Mouse (Mus musculus): ENCODE measurements around the gene Coq7. TPM values are rescaled to one million over a fixed set of nuclear protein-coding genes. Genes with fewer than 3 reads are reported as not detected.

Coq7 gene
- 105 and 106 TPM in 2 replicates for polyA plus RNA-seq (2015; fragmentation: Nextera tagmentation; extraction: Ambion mirVana)

DNA sequence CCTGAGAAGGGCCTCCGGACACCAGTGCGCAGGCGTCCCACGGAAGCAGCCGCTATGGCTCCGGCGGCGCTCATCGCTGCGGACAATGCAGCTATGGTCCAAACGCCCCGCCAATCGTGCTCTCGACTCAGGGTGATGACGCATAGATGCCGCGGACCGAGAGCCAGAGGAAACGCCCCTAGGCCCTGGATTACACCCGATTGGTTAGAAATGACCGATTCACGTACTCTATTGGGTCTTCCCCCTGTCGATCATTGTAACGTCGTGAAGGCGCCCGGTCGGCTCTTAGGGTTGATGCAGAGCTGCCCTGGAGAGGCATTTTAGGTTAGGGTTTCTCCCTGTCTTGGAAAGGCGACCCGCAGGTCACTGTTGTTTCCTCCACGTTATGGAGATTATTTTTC lies at the start of gene Coq7:
Gene Coq7, minus strand, starts transcription at position 179 of the 401 bp plus-strand sequence.
- Histone ChIP-seq H3K27ac (peak within 1 kb of the TSS; percentile 98), H3K27me3 (no peaks in the 10 kb centered on the region), H3K36me3 (peaks cover 18% of the 10 kb centered on the region), H3K4me1 (replicated peaks) (peaks cover 4% of the 10 kb centered on the region), H3K9me3 (no peaks in the 10 kb centered on the region), H3K9ac (peak within 1 kb of the TSS; percentile 79), H3K4me2 (peak within 1 kb of the TSS; percentile 68), H3K4me3 (peak within 1 kb of the TSS; percentile 61)
- peak; percentile 100 for ATAC-seq (ENCODE audit: low FRiP score)
- 0% methylated on average over 31 of the region's 31 CpGs for whole genome bisulfite sequencing

GRCm38 (mm10) chr7:118579938-118580337 lies 46.8 kb upstream of the Coq7 start:
- H3K4me3 ChIP-seq: no peak overlapping the region
- H3K9me3 ChIP-seq: no peaks in the 10 kb centered on the region
- H3K4me2 ChIP-seq: no peak overlapping the region
- no peak overlapping the region for H3K9ac ChIP-seq
- H3K27ac ChIP-seq: no peak overlapping the region
- 69% methylated on average over 2 of the region's 2 CpGs for WGBS
- H3K4me1 ChIP-seq (replicated peaks): peaks cover 15% of the 10 kb centered on the region
- H3K36me3 ChIP-seq: peaks cover 8% of the 10 kb centered on the region; the same call in 1 of the 2 replicates
- H3K27me3 ChIP-seq: 0 out of 2 replicates have a peak, but pooled peaks cover 2% of the 10 kb centered on the region
- no peak for ATAC-seq (ENCODE audit: low FRiP score)

DNA sequence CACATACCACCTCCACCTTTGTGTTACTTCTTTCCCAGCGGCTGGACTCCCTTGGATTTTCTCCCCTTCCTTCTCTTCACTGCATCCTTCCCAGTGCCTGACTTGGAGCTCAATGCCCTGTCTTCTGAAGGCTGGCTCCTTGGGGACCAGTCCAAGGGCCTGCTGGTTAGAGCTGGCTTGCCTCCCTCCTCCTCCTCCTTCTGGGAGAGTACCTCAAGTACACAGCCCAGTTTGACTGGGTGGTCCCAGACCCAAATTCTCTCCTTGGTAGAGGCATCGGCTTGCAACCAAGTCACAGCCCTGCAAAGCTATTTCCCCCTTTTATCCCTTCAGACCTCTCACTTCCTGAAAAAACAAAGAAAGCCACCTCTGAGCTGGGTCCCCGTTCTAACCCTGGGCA lies 45.1 kb upstream of the Coq7 start:
- Histone ChIP-seq H3K9me3 (no peaks in the 10 kb centered on the region), H3K36me3 (peaks cover 8% of the 10 kb centered on the region; the same call in 1 of the 2 replicates), H3K4me3 (no peak overlapping the region), H3K4me1 (replicated peaks) (peaks cover 4% of the 10 kb centered on the region), H3K4me2 (no peak overlapping the region), H3K27ac (0 out of 2 replicates have a peak overlapping the region, but pooled peaks have one; percentile 35), H3K27me3 (0 out of 2 replicates have a peak, but pooled peaks cover 2% of the 10 kb centered on the region), H3K9ac (no peak overlapping the region)
- no peak for ATAC-seq (ENCODE audit: low FRiP score)
- 76% methylated on average over 3 of the region's 3 CpGs for WGBS

DNA sequence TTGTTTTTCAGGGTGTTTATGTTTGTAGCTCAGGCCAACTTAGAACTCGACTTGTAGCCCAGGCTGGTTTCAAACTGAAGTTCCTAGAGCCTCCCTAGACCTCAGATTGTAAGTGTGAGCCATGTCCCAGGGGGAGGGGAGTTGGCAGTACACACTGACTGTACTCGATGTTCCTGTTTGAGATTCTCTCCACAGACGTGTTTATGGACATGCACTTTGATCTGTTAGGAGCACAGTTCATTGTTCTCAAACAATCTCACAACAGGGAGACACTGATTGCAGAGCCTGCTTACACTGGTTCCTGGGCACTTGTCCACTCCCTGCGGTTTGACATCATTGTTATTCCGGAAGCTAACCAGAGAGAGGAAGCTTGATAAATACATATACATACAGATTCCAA lies 38.9 kb upstream of the Coq7 start:
- 52% methylated on average over 5 of the region's 5 CpGs for whole genome bisulfite sequencing
- ATAC-seq (ENCODE audit: low FRiP score): no peak
- no peaks in the 10 kb centered on the region for H3K36me3 ChIP-seq

DNA sequence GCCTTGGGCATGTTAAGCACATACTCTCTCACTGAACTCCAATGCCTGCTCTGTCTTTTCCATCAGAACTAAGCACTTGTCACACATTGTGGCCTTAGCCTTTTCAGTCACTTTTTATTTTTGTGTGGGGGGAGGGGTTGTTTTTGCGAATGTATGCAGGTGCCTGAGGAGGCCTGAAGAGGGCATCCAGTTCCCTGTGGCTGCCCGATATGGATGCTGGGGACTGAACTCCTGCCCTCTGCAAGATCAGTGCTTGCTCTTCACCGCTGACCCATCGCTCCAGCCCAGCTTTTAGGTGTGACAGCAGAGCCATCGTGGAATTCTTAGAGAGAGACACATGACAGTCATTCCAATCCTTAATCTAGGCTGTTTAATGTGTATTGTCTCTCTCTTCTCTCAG lies 38.2 kb upstream of the Coq7 start:
- no peak overlapping the region for H3K9ac ChIP-seq
- 54% methylated on average over 5 of the region's 5 CpGs for WGBS
- no peak overlapping the region for H3K27ac ChIP-seq
- no peak overlapping the region for H3K4me2 ChIP-seq
- no peaks in the 10 kb centered on the region for H3K36me3 ChIP-seq
- H3K27me3 ChIP-seq: no peaks in the 10 kb centered on the region
- H3K4me3 ChIP-seq: no peak overlapping the region
- H3K4me1 ChIP-seq (replicated peaks): peaks cover 8% of the 10 kb centered on the region
- no peak for ATAC-seq (ENCODE audit: low FRiP score)
- H3K9me3 ChIP-seq: peaks cover 7% of the 10 kb centered on the region; the same call in 1 of the 2 replicates

More for the DNA sequence above, 38.9 kb upstream of the Coq7 start:
- Histone ChIP-seq H3K9me3 (peaks cover 7% of the 10 kb centered on the region; the same call in 1 of the 2 replicates), H3K9ac (no peak overlapping the region), H3K4me1 (replicated peaks) (peaks cover 8% of the 10 kb centered on the region), H3K27me3 (no peaks in the 10 kb centered on the region), H3K4me2 (no peak overlapping the region), H3K4me3 (no peak overlapping the region), H3K27ac (no peak overlapping the region)

- Histone ChIP-seq H3K27ac (no peak overlapping the region), H3K9me3 (peaks cover 7% of the 10 kb centered on the region; the same call in 1 of the 2 replicates), H3K4me2 (no peak overlapping the region), H3K36me3 (peaks cover 7% of the 10 kb centered on the region), H3K9ac (no peak overlapping the region), H3K4me1 (replicated peaks) (peaks cover 8% of the 10 kb centered on the region), H3K27me3 (no peaks in the 10 kb centered on the region), H3K4me3 (no peak overlapping the region)
- 22% methylated on average over 6 of the region's 6 CpGs for WGBS
- peak; percentile 28; the same call in 1 of the 2 replicates for ATAC-seq (ENCODE audit: low FRiP score)
These were observed 36.0 kb upstream of the Coq7 start for GRCm38 (mm10) chr7:118569121-118569543.

GRCm38 (mm10) chr7:118554290-118554689 lies 21.1 kb upstream of the Coq7 start:
- Histone ChIP-seq H3K36me3 (peaks cover 75% of the 10 kb centered on the region), H3K9me3 (peaks cover 6% of the 10 kb centered on the region; the same call in 1 of the 2 replicates), H3K27me3 (no peaks in the 10 kb centered on the region), H3K9ac (no peak overlapping the region), H3K4me3 (no peak overlapping the region), H3K4me1 (replicated peaks) (no peaks in the 10 kb centered on the region), H3K4me2 (no peak overlapping the region), H3K27ac (no peak overlapping the region)
- 64% methylated on average over 2 of the region's 2 CpGs for WGBS
- ATAC-seq (ENCODE audit: low FRiP score): no peak

DNA sequence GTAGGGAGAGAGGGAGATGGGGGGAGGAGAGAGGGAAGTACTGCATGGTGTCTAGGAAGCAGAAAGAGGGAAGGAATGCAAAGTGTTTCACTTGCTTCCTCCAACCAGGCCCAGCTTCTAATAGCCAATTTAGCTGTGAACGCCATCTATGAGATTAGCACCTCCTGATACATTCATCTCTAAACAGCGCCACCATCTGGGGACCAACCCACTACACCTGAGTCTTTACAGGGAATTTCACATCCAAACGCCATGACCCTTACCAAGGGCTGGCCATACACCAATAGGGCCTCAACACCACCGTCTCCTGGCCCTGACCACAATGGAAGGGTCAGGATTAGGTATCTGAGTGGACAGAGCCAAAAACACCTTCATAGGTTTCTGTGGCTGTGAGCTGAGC lies 20.7 kb upstream of the Coq7 start:
- ATAC-seq (ENCODE audit: low FRiP score): no peak
- 81% methylated on average over 4 of the region's 4 CpGs for WGBS
- no peaks in the 10 kb centered on the region for H3K27me3 ChIP-seq

GRCm38 (mm10) chr7:118547451-118547850 lies 14.3 kb upstream of the Coq7 start:
- no peaks in the 10 kb centered on the region for H3K4me1 ChIP-seq (replicated peaks)
- no peaks in the 10 kb centered on the region for H3K27me3 ChIP-seq
- 84% methylated on average over 10 of the region's 10 CpGs for WGBS
- H3K4me3 ChIP-seq: no peak overlapping the region
- no peak overlapping the region for H3K9ac ChIP-seq
- peaks cover 4% of the 10 kb centered on the region; the same call in 1 of the 2 replicates for H3K9me3 ChIP-seq
- H3K27ac ChIP-seq: no peak overlapping the region
- peaks cover 67% of the 10 kb centered on the region for H3K36me3 ChIP-seq
- ATAC-seq (ENCODE audit: low FRiP score): no peak
- H3K4me2 ChIP-seq: no peak overlapping the region

More for the DNA sequence above, 20.7 kb upstream of the Coq7 start:
- H3K9me3 ChIP-seq: peaks cover 6% of the 10 kb centered on the region; the same call in 1 of the 2 replicates
- no peaks in the 10 kb centered on the region for H3K4me1 ChIP-seq (replicated peaks)
- peaks cover 78% of the 10 kb centered on the region for H3K36me3 ChIP-seq
- no peak overlapping the region for H3K27ac ChIP-seq
- H3K9ac ChIP-seq: no peak overlapping the region
- no peak overlapping the region for H3K4me3 ChIP-seq
- no peak overlapping the region for H3K4me2 ChIP-seq

GRCm38 (mm10) chr7:118544128-118544527 lies 11.0 kb upstream of the Coq7 start:
- Histone ChIP-seq H3K4me3 (no peak overlapping the region), H3K9me3 (no peaks in the 10 kb centered on the region), H3K9ac (no peak overlapping the region), H3K27me3 (no peaks in the 10 kb centered on the region), H3K4me2 (no peak overlapping the region), H3K4me1 (replicated peaks) (no peaks in the 10 kb centered on the region), H3K27ac (no peak overlapping the region), H3K36me3 (peaks cover 57% of the 10 kb centered on the region)
- 93% methylated on average over 4 of the region's 4 CpGs for WGBS
- no peak for ATAC-seq (ENCODE audit: low FRiP score)

GRCm38 (mm10) chr7:118535076-118535475 lies 1.9 kb upstream of the Coq7 start:
- WGBS: 94% methylated on average over 4 of the region's 4 CpGs
- no peak overlapping the region for H3K27ac ChIP-seq
- H3K36me3 ChIP-seq: peaks cover 20% of the 10 kb centered on the region
- ATAC-seq (ENCODE audit: low FRiP score): no peak
- H3K9ac ChIP-seq: no peak overlapping the region
- no peak overlapping the region for H3K4me2 ChIP-seq
- no peaks in the 10 kb centered on the region for H3K27me3 ChIP-seq
- H3K9me3 ChIP-seq: no peaks in the 10 kb centered on the region
- peaks cover 4% of the 10 kb centered on the region for H3K4me1 ChIP-seq (replicated peaks)
- H3K4me3 ChIP-seq: no peak overlapping the region

GRCm38 (mm10) chr7:118534326-118534725 lies 1.2 kb upstream of the Coq7 start:
- Histone ChIP-seq H3K9me3 (no peaks in the 10 kb centered on the region), H3K27ac (no peak overlapping the region), H3K9ac (no peak overlapping the region), H3K27me3 (no peaks in the 10 kb centered on the region), H3K36me3 (peaks cover 14% of the 10 kb centered on the region), H3K4me1 (replicated peaks) (peaks cover 4% of the 10 kb centered on the region), H3K4me2 (no peak overlapping the region), H3K4me3 (no peak overlapping the region)
- WGBS: 80% methylated on average over 3 of the region's 3 CpGs
- no peak for ATAC-seq (ENCODE audit: low FRiP score)

- Histone ChIP-seq H3K27ac (peak overlapping the region; percentile 98), H3K4me1 (replicated peaks) (peaks cover 4% of the 10 kb centered on the region), H3K4me2 (peak overlapping the region; percentile 68), H3K9me3 (no peaks in the 10 kb centered on the region), H3K27me3 (no peaks in the 10 kb centered on the region), H3K9ac (peak overlapping the region; percentile 79), H3K4me3 (peak overlapping the region; percentile 61), H3K36me3 (peaks cover 23% of the 10 kb centered on the region)
- ATAC-seq (ENCODE audit: low FRiP score): peak; percentile 96
- under 1% methylated on average over 36 of the region's 36 CpGs for WGBS
These were observed 508 bp downstream of the Coq7 start for GRCm38 (mm10) chr7:118532519-118533177.
